Mouse (Mus musculus) layer of hippocampus, adult 2 months (tissue): ENCODE measurements at regions not wholly inside any gene's neighbourhood (a gene's known extent, or its start where the extent isn't known, plus 50 kb on each side); places are given as distances from the start of the nearest gene placed in this dataset.
A peak's percentile ranks its signal among the peaks of the same experiment; 100 is the strongest.

Experiments used
- DNase-seq, 2 experiments: peaks; one replicate each; pipeline ENCODE4 v3.0.0; 2022; ENCODE audit warnings: low spot score in 2 of 2
- H3K27ac ChIP-seq: fragments of 200-600 bp; 2 replicates; pipeline ENCODE4 v1.8.1; 2022
- H3K4me3 ChIP-seq: fragments of 200-600 bp; 2 replicates; pipeline ENCODE4 v1.8.1; 2022; ENCODE audit warnings: mild to moderate bottlenecking
- CTCF ChIP-seq: fragments of 200-600 bp; conservative IDR thresholded peaks from 2 replicates; pipeline ENCODE4 v1.8.1; 2022; ENCODE audit warnings: antibody characterized with exemption, mild to moderate bottlenecking, moderate library complexity

GRCm38 (mm10) chr14:95949512-95949911 lies 68.5 kb downstream of the 4921530L21Rik start:
- DNase-seq = no peak
- Histone ChIP-seq H3K27ac (no peak overlapping the region), H3K4me3 (no peak overlapping the region)
- peak; percentile 80 for TF ChIP-seq CTCF

DNA sequence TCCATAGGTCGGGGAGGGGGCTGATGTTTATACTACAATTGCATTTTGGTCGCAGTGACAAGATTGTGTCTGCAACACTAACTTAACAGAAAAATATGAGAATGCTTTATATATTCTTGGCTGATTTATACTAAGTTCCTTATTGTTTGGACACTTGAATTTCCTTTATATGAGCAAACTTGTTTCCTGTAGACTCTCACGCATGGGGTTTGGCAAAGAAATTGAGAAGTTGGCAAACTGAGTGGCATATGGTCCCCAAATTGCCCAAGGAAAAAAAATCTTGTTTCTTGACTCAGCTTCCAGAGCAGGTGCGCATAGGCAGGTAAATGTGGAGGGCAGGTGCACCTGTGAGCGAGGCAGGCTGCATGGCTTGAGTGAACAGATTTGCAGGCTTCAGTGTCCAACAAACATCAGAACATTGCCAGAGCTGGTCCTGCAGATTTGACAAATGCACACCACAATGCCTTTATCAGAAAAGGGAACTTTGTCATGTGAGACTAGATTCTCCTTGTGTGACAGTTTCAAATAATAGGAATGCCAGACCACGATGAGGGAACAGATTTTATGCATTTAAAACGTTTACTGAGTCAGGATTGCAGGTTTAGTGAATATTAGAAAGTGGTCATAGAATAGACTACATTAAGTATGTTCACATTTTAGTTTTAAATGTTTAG lies 75.1 kb downstream of the 4921530L21Rik start:
- no peak for DNase-seq
- TF ChIP-seq CTCF = no peak
- H3K4me3 ChIP-seq = no peak overlapping the region

GRCm38 (mm10) chr14:95984021-95984420 lies 103.0 kb downstream of the 4921530L21Rik start:
- H3K27ac ChIP-seq = no peak overlapping the region
- TF ChIP-seq CTCF = peak; percentile 84
- peak; percentile 14 to 23 for DNase-seq
- H3K4me3 ChIP-seq = no peak overlapping the region

More for the DNA sequence above, 75.1 kb downstream of the 4921530L21Rik start:
- no peak overlapping the region for H3K27ac ChIP-seq

- H3K4me3 ChIP-seq = no peak overlapping the region
- TF ChIP-seq CTCF = no peak
- no peak overlapping the region for H3K27ac ChIP-seq
Measured at GRCm38 (mm10) chr14:95998356-95998755, 117.3 kb downstream of the 4921530L21Rik start.

DNA sequence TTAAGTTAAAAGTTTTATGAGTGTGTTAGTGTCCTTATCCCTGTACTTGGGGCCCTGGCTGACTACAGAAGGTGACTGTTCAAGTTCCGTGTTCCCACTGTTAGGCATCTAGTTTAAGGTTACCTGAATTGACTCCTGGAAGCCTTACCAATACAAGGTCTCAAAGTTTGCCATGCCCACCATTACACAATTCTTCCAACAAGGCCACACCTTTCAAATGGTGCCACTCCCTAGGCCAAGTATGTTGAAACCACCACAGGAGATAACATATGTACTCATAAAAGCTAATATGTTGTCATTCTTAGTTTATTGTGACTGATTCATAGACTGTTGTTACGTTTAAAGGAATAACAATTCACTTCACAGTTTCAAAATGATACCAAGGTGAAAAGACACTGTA lies 140.6 kb downstream of the 4921530L21Rik start:
- Histone ChIP-seq H3K4me3 (no peak overlapping the region), H3K27ac (no peak overlapping the region)
- no peak for TF ChIP-seq CTCF
- no peak for DNase-seq

More at GRCm38 (mm10) chr14:95998356-95998755, 117.3 kb downstream of the 4921530L21Rik start:
- DNase-seq = no peak
